Mouse (Mus musculus) stomach, embryonic 16.5 days (tissue): ENCODE results near the gene Ppp1cc. TPM values are rescaled to one million over a fixed set of nuclear protein-coding genes. Genes with fewer than 3 reads are reported as not detected.
"Not testable (repeated sequence)": the region's sequence is repeated elsewhere in the genome, so short reads cannot be mapped to it uniquely, and the experiment has no call there.

Experiments used
- ATAC-seq: fragments of 200-750 bp; cut with Nextera tagmentation; 2 replicates; pipeline ENCODE4 v1.8.0; 2017; ENCODE audit warnings: moderate number of reproducible peaks, moderate TSS enrichment; ENCODE audit not compliant: insufficient read depth, low FRiP score
- H3K27ac ChIP-seq: fragments of 300-500 bp; sonication (generic); 2 replicates; pipeline ENCODE4 v1.5.1; 2014; ENCODE audit warnings: low read length
- H3K27me3 ChIP-seq: fragments of 300-500 bp; sonication (generic); 2 replicates; pipeline ENCODE4 v1.6.1; 2014; ENCODE audit warnings: low read length, control low read depth, mixed read lengths; ENCODE audit not compliant: control insufficient read depth, insufficient read depth
- H3K36me3 ChIP-seq: fragments of 300-500 bp; sonication (generic); 2 replicates; pipeline ENCODE4 v1.6.1; 2014; ENCODE audit warnings: low read length; ENCODE audit not compliant: control insufficient read depth, insufficient read depth
- H3K4me1 ChIP-seq: fragments of 300-500 bp; sonication (generic); 2 replicates; pipeline ENCODE4 v1.6.1; 2014; ENCODE audit warnings: low read length, control low read depth, mixed read lengths; ENCODE audit not compliant: control insufficient read depth, insufficient read depth
- H3K4me2 ChIP-seq: fragments of 300-500 bp; sonication (generic); 2 replicates; pipeline ENCODE4 v1.6.1; 2014; ENCODE audit warnings: low read depth, low read length, mixed read lengths
- H3K4me3 ChIP-seq: fragments of 300-500 bp; sonication (generic); replicated peaks from 2 replicates; pipeline ENCODE4 v1.5.1; 2014; ENCODE audit warnings: mild to moderate bottlenecking, low read length
- H3K9ac ChIP-seq: fragments of 300-500 bp; sonication (generic); 2 replicates; pipeline ENCODE4 v1.6.1; 2014; ENCODE audit warnings: low read length
- H3K9me3 ChIP-seq: fragments of 300-500 bp; sonication (generic); replicated peaks from 2 replicates; pipeline ENCODE4 v1.6.1; 2016; ENCODE audit warnings: low read length, control low read depth; ENCODE audit not compliant: control insufficient read depth
- WGBS: fragments of 180-500 bp; shearing (Covaris S2); extraction: QIAGEN DNeasy Blood & Tissue Kit; methylation state at CpG from one replicate; pipeline ENCODE4 v1.1.7; 2014; 5-methylcytosine and 5-hydroxymethylcytosine counted together
- polyA plus RNA-seq: library from polyadenylated mRNA; unstranded; fragments of >200 nt; fragmentation: Nextera tagmentation; extraction: Ambion mirVana; gene quantifications from 2 replicates; pipeline ENCODE4 v1.2.1, GENCODE M21; 2015

Ppp1cc gene
- polyA plus RNA-seq, 1 experiment from 2014 or later: 171 TPM

DNA sequence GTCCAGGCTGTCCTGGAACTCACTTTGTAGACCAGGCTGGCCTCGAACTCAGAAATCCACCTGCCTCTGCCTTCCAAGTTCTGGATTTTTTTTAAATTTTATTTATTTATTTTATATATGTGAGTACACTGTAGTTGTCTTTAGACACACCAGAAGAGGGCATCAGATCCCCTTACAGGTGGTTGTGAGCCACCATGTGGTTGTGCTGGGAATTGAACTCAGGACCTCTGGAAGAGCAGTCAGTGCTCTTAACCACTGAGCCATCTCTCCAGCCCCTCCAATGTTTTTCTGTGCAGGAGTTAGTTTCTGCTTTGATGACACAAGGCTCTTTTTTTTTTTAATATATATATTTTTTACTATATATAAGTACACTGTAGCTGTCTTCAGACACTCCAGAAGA lies 54.7 kb downstream of the Ppp1cc start:
- H3K27me3 ChIP-seq, H3K4me3 ChIP-seq, ATAC-seq, H3K27ac ChIP-seq, H3K4me2 ChIP-seq, H3K9ac ChIP-seq, H3K9me3 ChIP-seq, H3K4me1 ChIP-seq, H3K36me3 ChIP-seq: not testable (repeated sequence)
- WGBS: 95% methylated on average over 1 of the region's 1 CpGs

DNA sequence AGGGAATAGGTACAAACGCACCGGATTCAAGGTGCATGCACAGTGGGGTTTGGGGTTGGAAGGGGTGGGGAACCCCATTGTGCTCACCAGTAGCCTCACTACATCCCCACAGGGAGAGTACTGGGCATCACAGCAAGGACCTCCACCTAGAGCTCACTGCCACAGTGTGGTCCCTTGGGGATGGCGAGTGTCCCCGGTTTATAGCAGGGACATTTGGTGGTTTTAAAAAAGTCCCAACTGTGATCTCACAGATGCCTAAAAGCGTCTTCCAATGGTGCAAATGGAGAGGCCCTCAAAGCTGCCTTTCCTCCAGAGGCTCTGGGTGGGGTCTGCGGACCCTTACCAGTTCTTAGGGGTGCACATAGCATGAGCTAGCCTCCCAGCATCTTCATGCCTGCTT lies 55.8 kb downstream of the Ppp1cc start:
- no peak for ATAC-seq
- Histone ChIP-seq H3K4me2 (no peak overlapping the region), H3K4me1 (peaks cover 3% of the 10 kb centered on the region; the same call in 1 of the 2 replicates), H3K27me3 (no peaks in the 10 kb centered on the region), H3K9ac (no peak overlapping the region), H3K9me3 (no peaks in the 10 kb centered on the region), H3K4me3 (no peak overlapping the region), H3K36me3 (no peaks in the 10 kb centered on the region), H3K27ac (no peak overlapping the region)
- 93% methylated on average over 6 of the region's 6 CpGs for WGBS

DNA sequence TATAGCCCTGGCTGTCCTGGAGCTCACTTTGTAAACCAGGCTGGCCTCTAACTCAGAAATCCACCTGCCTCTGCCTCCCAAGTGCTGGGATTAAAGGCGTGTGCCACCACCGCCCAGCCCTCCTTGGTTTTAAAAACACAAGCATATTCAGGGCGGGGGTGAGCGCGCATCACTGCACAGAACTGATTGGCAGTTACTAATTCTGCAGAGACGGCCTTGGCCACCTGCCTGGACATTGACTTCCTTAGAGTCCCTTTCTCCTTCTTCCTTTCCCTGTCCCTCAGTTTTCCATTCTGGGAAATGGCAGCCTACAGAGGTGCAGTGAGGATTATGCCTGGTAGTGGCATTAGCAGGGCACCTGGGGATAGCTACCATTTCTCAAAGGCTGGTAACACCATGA lies 59.6 kb downstream of the Ppp1cc start:
- ATAC-seq: no peak
- no peak overlapping the region for H3K27ac ChIP-seq
- H3K9ac ChIP-seq: no peak overlapping the region
- WGBS: 85% methylated on average over 6 of the region's 6 CpGs
- H3K4me3 ChIP-seq: no peak overlapping the region
- H3K4me1 ChIP-seq: peaks cover 7% of the 10 kb centered on the region; the same call in 1 of the 2 replicates
- no peaks in the 10 kb centered on the region for H3K27me3 ChIP-seq
- H3K9me3 ChIP-seq: no peaks in the 10 kb centered on the region
- H3K36me3 ChIP-seq: no peaks in the 10 kb centered on the region
- no peak overlapping the region for H3K4me2 ChIP-seq

DNA sequence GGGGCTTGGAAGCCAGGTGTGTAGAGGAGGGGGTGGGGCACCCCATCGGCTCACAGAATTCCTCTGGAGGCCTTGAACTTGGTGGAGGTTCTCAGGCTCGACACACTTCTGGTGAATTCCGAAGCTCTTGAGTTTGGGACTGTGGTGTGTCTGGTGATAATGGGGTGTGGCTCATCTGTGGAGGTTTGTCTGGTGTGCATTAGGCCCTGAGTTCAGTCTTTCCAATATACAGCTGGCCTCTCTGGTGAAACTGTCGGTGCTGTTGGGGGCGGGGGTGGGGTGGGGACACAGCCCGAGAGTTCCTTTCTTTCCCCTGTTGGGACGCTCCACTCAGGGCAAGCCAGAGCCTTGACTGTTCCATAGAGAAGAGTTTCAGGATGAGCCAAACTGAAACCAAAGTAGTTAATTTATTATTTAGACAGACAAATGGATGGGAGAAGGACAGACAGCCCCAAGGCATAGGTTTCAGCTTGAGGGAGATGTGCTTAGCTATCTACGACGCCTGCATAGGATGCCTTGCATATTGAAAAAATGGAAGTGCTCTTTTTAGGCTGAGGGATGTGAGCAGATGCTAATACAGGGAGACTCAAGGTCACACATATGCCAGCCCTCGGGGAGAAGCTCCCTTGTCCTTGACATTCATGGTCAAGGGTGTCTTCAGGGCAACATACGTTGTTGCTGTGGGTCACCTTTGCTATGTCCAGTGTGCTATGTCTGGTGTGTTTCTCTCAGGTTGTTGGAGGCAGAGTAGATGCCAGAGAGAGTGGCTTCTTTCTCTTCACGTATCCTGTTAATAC lies 60.2 kb downstream of the Ppp1cc start:
- Histone ChIP-seq H3K4me2 (no peak overlapping the region), H3K27ac (no peak overlapping the region), H3K4me1 (peaks cover 7% of the 10 kb centered on the region; the same call in 1 of the 2 replicates), H3K9me3 (no peaks in the 10 kb centered on the region), H3K36me3 (no peaks in the 10 kb centered on the region), H3K9ac (no peak overlapping the region), H3K27me3 (no peaks in the 10 kb centered on the region), H3K4me3 (no peak overlapping the region)
- ATAC-seq: no peak
- 73% methylated on average over 12 of the region's 12 CpGs for WGBS

DNA sequence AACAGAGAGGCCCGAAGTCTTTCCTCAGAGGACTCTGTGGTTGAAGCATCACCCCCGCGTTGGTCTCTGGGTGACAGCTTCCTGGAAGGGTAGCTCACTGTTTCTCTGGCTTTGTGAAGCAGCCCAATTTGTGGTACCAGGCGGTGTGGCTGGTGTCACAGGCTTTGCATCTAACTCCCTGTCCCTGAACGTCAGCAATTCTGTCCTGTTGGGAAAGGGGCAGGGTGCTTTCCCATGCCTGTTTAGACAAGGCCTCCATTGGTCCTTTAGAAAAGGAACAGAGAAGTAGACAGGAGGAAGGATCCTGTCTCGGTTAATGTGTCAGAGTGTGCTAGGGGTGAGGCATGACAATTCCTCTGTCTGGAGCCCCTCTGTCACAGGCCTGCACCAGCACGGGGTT lies 60.9 kb downstream of the Ppp1cc start:
- Histone ChIP-seq H3K4me2 (no peak overlapping the region), H3K4me3 (no peak overlapping the region), H3K9ac (no peak overlapping the region), H3K36me3 (no peaks in the 10 kb centered on the region), H3K27me3 (no peaks in the 10 kb centered on the region), H3K9me3 (no peaks in the 10 kb centered on the region), H3K27ac (no peak overlapping the region), H3K4me1 (peaks cover 7% of the 10 kb centered on the region; the same call in 1 of the 2 replicates)
- no peak for ATAC-seq
- whole genome bisulfite sequencing: 77% methylated on average over 7 of the region's 7 CpGs

DNA sequence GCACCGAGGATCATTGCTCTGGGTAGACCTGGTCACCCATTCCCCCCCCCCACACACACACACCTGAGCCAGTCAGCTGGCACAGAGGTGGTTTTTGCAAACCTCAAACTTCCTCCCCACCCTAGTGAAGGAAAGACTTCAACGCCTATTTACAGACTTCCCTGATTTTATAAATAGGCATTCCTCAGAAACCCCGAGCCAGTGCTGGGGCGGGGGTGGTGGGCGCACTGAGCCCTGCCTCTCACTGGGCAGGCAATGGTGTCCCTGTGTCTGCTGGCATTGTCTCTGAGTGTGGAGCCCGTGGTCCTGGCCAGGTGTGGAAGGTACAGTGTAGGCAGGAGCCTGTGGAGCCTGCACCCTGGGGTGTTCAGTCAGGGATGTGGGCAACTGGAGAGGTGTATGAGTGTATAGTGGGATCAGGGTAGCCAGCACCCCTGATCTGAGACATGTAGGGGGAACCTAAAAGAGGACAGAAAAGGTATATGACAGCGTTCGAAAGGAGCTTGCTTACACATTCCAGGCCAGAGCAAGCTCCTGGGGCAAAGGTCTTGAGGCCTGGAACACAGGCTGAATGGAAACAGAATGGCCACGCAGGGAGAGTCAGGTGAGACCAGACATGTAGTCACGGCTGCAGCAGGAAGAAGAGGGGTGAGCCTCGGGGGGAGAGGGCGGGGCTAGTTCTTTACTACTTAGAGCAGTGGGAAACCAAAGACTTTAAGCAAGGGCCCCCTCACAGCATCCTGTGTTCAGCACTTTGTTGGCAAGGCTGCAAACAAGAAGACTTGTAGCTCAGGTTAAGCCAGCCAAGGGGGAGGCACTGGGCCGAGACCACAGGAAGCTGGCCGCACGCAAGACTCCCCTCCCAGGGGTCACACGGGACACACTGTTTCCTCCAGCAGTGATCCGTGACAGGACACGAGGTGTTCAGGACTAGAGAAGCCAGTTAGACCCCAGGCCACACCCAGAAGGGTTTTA lies 61.9 kb downstream of the Ppp1cc start:
- H3K9me3 ChIP-seq: no peaks in the 10 kb centered on the region
- H3K4me3 ChIP-seq: no peak overlapping the region
- H3K36me3 ChIP-seq: no peaks in the 10 kb centered on the region
- H3K4me1 ChIP-seq: peaks cover 7% of the 10 kb centered on the region; the same call in 1 of the 2 replicates
- H3K4me2 ChIP-seq: no peak overlapping the region
- WGBS: 53% methylated on average over 18 of the region's 18 CpGs
- 0 out of 2 replicates have a peak overlapping the region, but pooled peaks have one; percentile 26 for H3K9ac ChIP-seq
- no peak overlapping the region for H3K27ac ChIP-seq
- H3K27me3 ChIP-seq: no peaks in the 10 kb centered on the region
- 0 out of 2 replicates have a peak, but pooled peaks have one; percentile 18 for ATAC-seq

DNA sequence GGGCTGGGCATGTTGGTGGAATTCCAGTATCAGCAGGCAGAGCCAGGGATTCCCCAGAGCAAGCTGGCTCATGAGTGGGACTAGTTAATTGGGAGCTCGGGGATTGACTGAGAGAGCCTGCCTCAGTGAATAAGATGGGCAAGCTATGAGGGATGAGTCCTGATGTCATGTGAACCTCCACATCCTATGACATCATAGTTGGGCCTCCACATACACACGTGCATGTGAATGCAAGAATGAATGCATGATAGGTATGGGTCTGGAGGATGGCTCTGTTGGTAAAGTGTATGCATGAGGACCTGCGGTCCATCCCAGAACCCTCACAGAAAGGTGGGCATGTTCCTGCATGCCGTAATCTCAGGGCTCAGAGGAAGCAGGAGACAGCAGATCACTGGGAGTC lies 63.0 kb downstream of the Ppp1cc start:
- Histone ChIP-seq H3K4me1 (peaks cover 7% of the 10 kb centered on the region; the same call in 1 of the 2 replicates), H3K4me2 (no peak overlapping the region), H3K27ac (no peak overlapping the region), H3K36me3 (no peaks in the 10 kb centered on the region), H3K27me3 (no peaks in the 10 kb centered on the region), H3K9ac (no peak overlapping the region), H3K9me3 (no peaks in the 10 kb centered on the region), H3K4me3 (no peak overlapping the region)
- ATAC-seq: no peak
- whole genome bisulfite sequencing: 92% methylated on average over 4 of the region's 4 CpGs

DNA sequence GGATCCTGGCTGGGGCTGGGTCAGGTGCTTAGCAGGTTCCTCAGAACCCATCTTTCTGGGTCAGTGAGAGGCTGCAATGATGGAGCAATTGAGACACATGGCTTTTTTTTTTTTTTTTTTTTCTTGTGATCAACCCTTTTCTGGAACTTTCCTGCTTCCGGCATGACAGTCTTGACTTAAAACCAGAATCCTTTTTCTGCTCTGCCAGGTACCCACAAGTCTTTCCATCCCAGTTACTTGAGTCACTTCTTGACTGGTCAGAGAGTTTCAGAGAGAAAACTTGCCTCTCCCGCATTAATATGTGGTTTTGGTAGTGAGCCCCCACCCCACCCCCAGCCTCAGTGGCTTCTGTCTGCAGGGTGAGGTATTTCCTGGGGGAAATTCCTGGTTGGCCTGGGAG lies 66.2 kb downstream of the Ppp1cc start:
- no peaks in the 10 kb centered on the region for H3K27me3 ChIP-seq
- no peak overlapping the region for H3K27ac ChIP-seq
- H3K4me1 ChIP-seq: peaks cover 7% of the 10 kb centered on the region; the same call in 1 of the 2 replicates
- no peaks in the 10 kb centered on the region for H3K36me3 ChIP-seq
- H3K9me3 ChIP-seq: no peaks in the 10 kb centered on the region; the same call in 1 of the 2 replicates
- no peak overlapping the region for H3K9ac ChIP-seq
- WGBS: 94% methylated on average over 2 of the region's 2 CpGs
- no peak for ATAC-seq
- no peak overlapping the region for H3K4me3 ChIP-seq
- no peak overlapping the region for H3K4me2 ChIP-seq
